Mouse (Mus musculus): ENCODE measurements around the gene Lmx1b.

DNA sequence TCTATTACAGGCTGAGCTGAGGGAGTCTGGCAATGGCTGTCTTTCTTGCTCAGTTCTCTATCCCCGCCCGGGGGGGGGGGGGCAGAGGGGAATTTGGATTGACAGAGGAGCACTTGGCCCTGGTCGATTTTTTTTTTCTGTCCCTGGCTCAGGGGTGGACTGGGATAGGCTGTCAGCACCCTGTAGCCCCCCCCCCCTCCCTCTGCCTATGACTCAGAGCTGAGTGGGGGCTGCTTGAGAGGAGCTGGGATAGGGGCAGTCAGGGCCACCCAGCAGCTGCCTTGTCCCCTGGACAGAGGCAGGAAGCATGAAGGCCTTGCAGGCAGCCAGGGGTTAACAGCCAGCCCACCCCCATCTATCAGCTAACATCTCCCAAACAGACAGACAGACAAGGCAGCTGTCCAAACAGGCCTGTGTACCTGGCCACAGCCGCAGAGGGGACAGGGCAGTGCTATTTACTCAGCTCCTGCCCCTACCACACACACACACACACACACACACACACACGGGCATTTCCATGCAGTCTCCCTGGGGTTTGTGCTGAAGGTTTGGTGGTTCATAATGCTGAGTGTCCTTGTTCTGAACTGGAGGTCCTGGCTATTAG lies 57.8 kb downstream of the Lmx1b start:
- TF ChIP-seq POLR2A (IDR thresholded peaks at IDR 0.05; ENCODE audit: borderline replicate concordance, low read depth, low read length) (no peak), CTCF (IDR thresholded peaks at IDR 0.05; ENCODE audit: low read depth, low read length) (no peak)

All from bone marrow macrophage, adult 2 months (primary cell).